Mouse (Mus musculus) layer of hippocampus, adult 11-12 months (tissue): Measurements from ENCODE around the gene Prss2.
"Not testable (repeated sequence)": the region's sequence is repeated elsewhere in the genome, so short reads cannot be mapped to it uniquely, and the experiment has no call there.

Source experiments
- DNase-seq: peaks from one replicate; pipeline ENCODE4 v3.0.0; 2022; ENCODE audit warnings: low spot score

Prss2 gene

DNA sequence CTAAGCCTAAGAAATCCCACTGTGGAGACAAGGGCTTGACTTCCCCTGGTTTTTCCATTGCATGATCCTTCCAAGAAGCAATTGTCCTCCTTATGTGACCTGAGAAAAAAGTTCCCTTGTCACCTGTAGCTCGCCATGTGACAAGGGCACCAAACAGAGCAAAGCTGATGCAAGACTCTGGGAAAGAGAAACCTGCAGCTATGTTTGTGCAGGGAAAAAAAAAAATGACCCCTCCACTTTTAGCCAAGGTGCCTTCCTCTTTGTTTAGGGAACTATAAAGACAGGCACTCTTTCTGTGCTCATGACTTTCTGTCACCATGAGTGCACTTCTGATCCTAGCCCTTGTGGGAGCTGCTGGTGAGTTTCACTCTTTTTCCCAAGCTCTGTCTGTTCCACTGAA lies at the start of gene Prss2:
Prss2 (plus strand) TSS at position 301 of the 400 bp plus-strand sequence.
- no peak for DNase-seq

DNA sequence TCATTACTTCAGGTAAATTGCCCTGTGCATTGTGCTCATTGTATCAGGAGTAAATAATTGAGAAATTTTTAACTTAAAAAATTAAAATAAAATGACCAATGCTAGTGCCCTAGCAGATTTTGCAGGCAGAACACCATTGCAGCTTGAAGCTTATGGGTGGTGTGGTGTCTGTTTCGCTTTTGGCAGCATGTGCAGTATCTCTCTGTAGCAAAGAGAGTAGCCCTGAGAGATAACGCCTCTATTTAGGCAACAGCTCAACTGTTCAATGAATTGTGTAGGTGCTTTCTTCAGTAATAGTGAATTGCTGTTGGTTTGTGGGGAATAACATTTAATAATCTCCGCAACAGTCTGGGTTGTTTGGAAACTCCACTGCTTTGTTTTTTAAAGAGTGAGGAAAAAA lies 22.2 kb upstream of the Prss2 start:
- DNase-seq = no peak

DNA sequence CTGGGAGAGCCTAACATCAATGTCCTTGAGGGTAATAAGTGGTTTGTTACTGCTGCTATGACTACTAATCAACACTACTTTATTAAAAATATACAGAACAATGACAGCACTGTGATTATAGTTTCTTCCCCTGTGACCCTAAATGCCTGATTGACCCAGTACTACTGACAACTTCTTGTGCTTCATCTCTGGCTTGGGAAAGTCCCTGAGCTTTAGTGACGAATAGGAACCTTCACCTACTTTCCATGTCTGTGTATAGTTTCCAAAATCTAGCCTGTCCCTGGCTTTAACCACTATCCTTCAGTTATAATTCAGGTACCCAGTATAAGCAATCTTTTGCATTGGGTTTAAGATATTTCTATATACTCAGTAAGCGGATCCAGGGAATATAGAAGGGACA lies 16.7 kb upstream of the Prss2 start:
- DNase-seq = no peak

DNA sequence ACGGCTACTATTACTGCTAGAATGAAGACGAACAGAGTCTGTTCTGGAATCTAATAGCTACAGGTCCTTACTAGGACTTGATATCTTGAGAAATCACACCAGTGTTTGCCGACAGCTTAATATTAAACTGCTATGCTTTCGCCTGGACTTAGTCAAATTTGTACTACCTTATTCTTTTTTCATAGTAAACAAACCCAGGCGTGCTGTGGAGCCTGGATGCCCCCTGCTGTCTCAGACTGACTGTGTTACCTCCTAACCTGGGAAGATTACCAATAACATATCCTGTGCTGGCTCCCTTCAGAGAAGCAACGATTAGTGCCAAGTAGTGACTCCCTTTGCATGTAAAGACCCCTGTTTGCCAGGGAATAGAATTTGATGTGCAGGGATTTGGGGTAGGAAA lies 16.3 kb upstream of the Prss2 start:
- no peak for DNase-seq

DNA sequence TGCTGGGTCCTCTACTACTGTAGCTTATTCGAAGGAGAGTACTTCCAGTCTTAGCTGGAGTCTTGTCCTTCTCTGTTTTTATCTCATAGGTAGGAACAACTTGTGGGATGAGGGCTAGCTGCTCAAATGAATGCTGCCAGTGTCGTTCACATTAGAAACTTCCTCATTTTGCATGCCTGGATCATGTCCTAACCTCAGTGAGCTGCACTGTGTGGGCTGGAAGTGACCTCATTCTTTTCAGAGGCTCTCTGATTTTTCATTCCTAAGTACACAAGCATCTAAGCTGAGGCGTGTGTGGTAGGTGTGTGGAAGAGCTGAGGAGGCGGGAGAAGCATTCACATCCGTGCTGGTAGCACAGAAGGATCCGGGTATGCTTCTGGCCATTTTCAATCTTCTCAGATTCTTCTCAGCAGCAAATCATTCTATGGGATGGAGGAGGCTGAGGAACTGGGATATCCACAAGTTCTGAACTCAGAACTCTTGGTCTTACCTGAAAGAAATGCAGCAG lies 3.5 kb upstream of the Prss2 start:
- no peak for DNase-seq

DNA sequence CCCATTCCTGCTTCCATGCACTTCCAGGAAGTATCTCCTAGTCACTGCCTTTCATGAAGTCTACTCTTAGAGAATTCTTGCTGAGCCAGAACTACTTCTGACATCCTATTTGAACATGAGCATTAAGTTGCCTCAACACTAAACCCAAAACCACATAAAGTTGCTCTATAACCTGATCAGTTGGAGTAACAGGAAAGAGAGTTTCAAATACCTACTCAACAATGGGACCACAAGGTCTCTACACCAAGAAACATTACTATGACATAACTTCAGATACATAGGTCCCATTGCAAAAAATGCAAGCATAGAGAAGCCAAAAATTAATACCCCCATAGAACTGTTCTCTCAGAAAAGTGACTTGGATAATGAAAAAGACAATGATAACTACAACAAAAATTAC lies 4.9 kb downstream of the Prss2 start:
- DNase-seq = no peak

DNA sequence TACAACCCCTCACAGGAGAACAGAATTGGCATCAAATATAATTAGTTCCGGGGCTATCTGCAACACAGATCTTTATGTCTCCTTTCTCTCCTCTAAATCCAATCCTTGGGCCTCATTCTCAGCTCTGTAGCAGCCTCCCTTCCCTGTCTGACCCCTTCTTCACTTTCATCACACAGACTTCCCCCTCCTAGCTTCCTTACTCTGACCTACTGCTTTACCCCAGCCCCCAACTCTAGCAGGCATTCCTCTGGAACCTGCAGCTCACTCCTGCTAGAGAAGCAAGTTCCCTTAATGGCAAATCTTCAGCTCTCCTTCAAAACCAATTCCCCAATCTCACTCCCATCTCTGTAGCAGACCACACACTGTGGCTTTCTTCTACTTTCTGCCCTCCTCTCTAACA lies 5.8 kb downstream of the Prss2 start:
- no peak for DNase-seq

DNA sequence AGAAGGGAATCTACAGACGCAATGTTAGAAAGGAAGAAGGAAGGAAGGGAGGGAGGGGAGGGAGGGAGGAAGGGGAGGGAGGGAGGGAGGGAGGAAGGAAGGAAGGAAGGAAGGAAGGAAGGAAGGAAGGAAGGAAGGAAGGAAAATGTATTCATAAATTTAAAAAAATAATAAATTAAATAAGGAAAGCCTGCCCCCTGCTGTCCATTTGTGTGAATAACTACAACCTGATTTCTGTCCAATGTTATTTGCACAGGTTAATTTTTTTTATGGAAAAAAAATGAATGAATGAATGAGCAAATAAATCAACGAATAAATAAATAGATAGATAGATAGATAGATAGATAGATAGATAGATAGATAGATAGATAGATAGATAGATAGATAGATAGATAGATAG lies 8.4 kb downstream of the Prss2 start:
- not testable (repeated sequence) for DNase-seq

DNA sequence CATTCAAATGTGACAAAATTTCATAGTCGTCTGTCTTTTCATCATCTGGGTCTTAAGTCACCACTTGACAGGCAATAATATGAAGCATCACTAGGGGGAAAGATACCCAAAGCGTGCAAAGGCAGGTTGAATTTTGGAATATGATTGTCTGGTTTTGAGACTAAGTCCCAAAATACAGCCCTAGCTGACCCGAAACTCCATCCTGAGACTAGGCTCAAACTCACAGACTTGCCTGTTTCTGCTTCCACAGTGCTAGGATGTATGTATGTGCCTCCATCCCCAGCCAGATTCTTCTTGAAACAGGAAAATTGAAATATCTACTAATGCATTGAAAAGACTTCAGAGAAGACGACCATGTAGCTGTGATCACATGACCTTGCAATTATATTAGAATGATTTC lies 10.6 kb downstream of the Prss2 start:
- no peak for DNase-seq

DNA sequence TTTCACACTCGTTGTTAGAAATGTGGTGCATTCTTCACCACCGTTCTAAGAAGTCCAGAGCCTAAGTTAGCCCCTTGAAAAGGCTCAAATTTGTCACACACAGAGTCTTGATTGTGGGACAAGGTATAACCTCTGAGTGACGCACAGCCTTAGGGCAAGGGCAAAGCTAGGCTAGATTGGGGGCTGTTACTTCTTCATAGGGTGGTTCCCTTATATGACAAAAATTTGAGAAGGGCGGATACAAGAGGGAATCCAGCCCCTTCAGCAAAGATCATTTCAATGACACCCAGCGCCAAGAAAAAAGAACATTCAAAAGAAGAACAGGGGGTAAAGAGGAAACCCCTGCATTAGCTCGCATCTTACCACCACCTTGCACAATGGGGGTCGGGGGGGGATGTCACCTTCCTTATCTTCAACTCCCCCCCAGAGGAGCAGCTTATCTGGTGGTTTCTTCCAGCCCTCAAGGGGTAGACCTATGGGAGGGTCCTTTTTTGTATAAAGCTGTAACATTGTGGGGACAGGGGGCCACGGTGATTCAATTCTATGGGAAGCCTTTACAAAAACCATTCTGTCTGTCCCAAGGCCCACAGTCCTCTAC lies 11.2 kb downstream of the Prss2 start:
- no peak for DNase-seq

DNA sequence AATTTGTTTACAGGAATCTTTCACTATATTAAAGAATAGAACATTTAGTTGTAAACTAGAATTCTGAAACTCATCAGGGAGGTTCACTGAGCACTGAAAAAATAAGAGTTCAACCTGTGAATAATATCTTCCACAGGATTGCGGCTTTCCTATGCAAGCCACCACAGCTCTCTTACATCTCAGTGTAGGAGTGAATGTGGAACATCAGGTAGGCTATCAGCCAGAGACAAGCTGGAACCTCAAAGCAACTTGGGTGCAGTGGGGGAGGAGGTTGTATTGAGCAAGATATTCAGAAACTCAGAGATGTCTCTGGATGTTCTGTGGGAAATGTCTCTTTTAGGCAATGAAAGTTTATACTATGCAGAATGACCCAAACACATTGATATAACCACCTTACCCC lies 15.8 kb downstream of the Prss2 start:
- no peak for DNase-seq

DNA sequence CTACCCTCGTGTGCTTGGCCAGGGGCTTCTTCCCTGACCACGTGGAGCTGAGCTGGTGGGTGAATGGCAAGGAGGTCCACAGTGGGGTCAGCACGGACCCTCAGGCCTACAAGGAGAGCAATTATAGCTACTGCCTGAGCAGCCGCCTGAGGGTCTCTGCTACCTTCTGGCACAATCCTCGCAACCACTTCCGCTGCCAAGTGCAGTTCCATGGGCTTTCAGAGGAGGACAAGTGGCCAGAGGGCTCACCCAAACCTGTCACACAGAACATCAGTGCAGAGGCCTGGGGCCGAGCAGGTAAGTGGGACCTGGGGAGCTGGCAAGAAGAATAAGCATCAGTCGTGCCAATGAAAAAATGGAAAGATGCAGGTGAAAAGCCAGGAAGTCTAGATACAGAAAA lies 16.7 kb downstream of the Prss2 start:
- not testable (repeated sequence) for DNase-seq

DNA sequence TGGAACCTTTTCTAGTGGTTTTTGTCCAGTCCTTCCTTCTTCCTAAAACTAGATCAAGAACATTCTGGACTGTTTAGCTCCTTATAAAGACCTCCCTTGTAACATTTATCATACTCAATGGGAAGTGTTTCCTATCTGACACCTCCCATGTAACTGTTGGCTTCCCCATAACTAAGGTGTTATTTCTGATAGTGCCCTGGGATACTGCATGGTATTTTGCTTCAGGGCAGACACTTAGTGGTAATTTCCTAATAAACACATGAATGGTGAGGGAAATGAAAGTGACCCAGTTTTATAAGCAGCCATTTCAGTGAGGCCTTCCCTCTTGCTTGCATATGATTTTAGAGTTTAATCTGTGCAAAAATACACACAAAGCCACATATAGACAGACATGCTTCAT lies 19.2 kb downstream of the Prss2 start:
- no peak for DNase-seq

DNA sequence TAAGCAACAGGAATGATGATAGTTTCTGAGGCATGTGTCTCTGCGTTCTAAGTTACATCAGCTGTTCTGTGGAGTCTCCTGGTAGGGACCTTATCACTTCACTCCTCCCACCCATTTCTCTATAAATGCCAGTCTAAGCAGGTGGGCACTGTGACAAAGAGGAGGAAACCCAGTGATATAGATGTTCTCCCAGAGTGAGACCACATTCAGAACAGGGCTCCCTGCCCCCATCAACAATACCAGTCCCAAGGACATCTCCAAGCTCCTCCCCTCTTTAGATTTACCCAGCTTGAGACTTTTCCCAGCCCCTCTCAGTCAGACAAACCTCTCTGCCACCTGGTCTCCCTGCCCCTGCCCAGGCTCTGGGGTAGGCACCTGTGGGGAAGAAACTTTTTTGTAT lies 20.2 kb downstream of the Prss2 start:
- DNase-seq = no peak

DNA sequence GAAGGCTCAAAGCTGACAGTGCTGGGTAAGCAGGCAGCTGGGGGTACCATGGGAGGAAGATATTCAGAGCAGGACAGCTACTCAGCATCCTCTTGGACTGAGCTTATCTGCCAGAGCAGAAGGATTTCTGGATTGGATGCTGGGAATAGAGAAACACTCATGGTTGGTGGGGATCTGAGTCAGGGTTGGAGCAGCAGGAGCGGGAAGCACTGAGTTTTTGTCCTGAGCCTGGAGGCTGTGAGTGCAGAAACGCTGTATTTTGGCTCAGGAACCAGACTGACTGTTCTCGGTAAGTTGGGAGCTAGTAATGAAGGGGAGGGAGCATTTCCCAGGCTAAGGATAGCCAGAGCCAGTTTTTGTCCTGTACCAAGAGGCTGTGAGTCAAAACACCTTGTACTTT lies 21.4 kb downstream of the Prss2 start:
- DNase-seq = no peak

DNA sequence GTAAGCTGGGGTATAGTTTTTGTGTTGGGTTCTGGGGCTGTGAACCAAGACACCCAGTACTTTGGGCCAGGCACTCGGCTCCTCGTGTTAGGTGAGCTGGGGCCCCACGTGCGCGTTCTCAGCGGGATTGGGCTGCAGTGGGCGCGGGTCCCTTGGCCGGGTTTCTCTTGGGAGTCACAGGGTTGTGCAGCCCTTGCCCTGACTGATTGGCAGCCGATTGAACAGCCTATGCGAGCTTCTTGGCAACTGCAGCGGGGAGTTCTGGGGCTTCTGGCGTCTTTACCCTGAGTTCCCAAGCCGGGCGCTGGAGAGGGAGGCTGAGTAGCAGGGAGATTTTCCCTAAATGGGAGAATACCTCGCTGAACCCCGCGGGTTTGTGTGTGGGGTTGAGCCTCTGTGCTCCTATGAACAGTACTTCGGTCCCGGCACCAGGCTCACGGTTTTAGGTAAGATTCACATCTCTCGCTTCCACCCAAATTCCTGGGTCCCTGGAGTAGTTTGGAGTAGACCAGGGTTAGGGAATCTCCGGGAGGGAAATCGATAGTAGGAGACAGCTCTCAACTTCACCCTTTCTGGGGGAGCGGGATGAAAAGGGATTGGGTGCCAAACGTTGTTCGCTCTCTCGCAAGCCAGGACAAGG lies 21.9 kb downstream of the Prss2 start:
- no peak for DNase-seq

DNA sequence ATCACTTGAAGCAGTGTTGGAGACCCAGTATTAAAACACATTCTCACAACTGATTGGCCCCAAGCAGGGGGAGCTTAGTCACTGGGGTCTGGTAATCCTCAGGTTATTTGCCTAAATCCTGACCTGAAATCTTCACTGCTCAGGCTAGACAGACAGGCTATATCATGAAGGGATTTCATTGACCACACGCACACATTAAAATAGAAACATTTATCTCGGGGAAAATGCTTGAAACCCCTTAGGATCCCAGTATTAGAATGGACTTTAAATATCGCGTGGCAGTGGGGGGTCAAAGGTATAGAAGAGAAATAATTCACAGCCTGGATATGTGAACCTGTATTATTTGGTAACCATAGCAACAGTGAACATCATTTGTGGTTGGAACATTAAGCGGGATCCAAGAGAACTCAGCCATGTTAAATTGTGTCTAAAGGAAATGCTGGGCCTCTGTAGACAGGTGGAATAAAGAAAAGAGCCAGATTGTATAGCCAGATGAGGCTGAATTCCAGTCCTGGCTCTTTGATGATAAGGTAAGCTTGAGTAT lies 22.9 kb downstream of the Prss2 start:
- no peak for DNase-seq

DNA sequence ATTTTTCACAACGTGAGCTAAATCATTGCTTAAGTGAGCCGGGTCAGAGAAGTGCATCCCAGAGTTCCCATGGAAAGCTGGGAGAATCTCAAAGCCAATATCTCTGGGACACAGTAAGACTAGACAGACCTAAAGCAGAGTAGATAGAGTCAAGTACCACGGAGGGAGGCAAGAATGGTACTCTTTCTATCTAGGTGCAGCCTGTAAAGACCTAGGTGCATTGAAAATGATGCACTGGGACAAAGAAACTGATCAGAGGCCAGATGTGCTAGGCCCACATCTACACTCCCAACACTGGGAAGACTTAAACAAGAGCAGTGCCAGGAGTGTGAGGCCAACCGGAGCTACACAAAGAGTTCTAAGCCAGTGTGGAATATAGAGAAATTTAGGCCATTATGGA lies 23.7 kb downstream of the Prss2 start:
- DNase-seq = no peak

DNA sequence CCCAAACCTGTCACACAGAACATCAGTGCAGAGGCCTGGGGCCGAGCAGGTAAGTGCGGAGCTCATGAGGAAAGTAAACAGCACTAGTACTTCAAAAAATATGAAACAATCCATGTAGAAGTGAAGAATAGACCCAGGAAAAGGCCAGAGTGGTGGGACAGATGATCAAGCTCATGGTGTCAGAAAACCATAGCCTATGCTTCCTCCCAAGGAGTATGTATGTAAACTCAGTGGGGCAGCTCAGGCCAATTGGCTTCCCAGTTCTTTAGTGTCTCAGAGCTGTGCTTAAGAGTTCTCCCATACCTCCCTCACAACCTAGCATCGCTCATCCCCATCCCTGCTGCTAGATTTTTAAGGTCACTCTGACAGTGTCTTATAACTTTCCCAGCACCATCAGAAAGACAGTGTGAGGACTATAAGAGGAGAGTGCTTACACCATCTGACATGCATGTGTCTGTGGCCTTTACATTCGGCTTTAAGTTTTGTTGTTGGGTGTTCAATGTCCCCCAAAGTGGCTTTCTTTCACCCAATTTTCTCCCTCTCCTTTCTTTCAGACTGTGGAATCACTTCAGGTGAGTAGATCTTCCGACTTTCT lies 25.6 kb downstream of the Prss2 start:
- no peak for DNase-seq

DNA sequence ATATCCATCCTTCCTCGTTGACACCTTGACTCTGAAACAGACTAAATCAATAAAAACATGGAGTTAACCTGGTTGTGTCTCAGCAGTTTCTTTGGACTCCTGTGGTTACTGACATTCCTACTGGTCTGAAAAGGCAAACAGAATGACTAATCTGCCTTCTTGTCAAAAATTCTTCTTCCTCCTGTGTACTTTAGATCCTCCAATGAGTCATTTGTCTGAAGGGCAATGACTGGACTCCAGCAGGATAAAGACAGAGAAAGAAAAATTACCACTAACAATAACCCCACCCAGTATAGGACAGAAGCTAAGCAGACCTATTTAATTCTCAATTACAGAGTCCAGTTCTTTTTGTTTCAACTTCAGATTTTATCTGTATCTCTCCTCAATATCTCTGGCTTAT lies 26.7 kb downstream of the Prss2 start:
- no peak for DNase-seq

DNA sequence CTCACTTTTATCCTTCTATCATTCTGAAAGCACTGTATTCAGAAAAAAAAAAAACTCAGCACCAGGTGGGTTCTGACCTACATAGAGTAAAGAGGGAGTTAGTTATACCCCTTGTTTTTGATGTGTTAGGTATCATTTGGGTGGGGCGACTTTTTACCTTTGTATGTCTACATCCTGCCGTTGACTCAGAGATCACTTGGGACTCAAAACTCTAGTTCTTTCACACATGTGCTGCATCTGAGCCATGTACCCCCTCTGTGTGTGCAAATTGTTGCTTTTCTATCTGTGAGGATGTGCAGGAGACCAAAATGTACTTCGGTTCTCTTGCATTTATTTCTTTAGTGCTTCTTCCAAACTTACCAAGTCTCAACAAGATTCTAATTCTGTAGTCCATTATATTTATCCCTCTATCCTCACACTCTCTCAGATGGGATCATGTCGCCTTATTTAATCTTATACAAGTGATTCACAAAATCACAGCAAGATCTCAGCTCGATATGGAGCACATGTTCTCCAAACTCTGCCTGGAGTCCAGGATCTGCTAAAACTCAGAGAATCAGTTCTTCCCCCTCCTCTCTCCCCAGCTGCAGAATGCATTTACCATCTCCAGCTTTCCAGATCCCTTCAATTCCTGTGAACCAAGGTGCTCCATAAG lies 31.9 kb downstream of the Prss2 start:
- no peak for DNase-seq

DNA sequence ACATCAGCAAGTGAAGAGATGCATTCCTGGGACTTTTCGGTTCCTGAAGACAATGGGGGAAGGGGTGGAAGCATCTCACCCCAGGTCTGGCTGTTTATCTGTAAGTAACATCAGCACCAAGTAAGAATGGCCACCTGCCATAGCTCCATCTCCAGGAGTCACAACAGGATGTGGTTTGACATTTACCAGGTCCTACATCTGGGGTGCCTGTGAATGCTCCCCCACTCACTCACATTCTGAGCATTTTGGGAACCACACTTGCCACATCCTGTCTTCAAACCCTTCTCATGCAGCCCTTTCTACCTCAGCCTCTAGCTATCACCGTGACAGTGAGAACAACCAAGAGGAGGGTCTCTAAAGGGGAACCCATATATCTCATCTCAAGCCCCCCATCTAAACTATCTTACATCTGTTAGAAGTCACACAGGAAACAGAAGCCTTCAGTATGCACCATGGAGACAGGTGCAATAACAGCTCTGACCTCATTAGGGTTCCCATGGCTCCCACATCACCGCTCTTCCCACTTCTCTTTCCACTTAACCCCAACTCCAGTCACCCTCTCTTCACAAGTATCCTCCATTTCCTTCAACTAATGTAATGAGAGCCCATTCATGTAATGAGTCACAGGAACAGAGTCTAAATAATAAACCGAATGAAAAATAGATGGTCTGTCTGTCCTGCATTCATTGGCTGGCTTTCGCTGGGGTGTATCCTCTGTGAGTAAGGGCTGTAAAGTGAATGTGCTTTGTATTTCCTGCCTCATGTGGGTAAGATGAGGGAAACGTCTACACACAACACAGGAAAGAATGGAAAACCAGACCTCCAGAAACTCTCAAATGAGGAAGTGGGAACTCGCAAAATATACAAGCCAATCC lies 32.9 kb downstream of the Prss2 start:
- no peak for DNase-seq
